Mouse (Mus musculus): Measurements from ENCODE around the gene Olfr287.

The Olfr287 gene

DNA sequence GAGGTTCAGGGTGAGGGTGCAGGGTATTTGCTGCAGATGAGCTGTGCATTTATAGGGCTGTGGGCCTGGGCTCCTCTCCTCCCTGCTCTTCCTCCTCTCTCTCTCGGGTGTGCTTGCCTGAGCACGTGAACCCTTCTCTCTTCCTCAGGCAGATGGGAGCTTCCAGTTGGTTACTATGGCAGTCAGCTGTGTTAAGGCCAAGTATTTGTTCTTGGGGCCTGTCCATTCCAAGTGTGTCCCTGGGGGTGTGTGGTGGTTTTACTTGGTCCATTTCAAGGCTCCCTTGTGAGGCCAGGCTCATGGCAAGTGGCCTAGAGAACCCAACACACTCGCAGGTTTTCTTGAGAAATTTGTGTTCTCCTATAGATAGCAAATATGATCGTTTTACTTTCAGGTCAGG lies at the start of gene Olfr287, which contains the start of gene Gm44579:
Olfr287 (minus strand) TSS at position 180 of the 400 bp plus-strand sequence.
Gm44579 (minus strand) TSS at position 101 of the 400 bp plus-strand sequence.
- DNase-seq (ENCODE audit: low spot score) = no peak

GRCm38 (mm10) chr15:98257776-98258175 lies 36.9 kb upstream of the Olfr287 start:
- no peak for DNase-seq (ENCODE audit: low spot score)

DNA sequence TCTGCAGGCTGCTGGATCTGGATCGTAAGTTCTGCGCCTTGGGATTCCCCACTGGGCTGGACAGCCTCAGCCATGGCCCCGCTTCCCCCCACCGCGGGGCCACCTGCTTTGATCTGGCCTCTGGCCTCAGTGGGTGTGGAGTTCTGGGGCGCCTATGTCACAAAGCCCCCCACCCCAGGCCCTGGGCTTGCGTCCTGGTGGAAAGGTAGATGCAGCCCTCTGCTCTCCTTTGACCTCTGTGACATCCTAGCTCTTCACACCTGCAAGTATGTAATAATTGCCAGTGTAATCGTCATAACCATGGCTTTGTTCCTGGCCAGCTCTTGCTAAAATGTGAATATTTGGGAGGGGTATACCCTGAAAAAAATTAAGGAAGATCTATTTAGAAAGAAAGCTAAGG lies 36.3 kb upstream of the Olfr287 start, which contains the start of gene H1fnt:
H1fnt (minus strand) TSS at position 101 of the 400 bp plus-strand sequence.
- DNase-seq (ENCODE audit: low spot score) = no peak

- no peak for DNase-seq (ENCODE audit: low spot score)
These were observed 35.4 kb upstream of the Olfr287 start for GRCm38 (mm10) chr15:98256271-98256670.

GRCm38 (mm10) chr15:98235442-98235841 lies 14.6 kb upstream of the Olfr287 start:
- no peak for DNase-seq (ENCODE audit: low spot score)

DNA sequence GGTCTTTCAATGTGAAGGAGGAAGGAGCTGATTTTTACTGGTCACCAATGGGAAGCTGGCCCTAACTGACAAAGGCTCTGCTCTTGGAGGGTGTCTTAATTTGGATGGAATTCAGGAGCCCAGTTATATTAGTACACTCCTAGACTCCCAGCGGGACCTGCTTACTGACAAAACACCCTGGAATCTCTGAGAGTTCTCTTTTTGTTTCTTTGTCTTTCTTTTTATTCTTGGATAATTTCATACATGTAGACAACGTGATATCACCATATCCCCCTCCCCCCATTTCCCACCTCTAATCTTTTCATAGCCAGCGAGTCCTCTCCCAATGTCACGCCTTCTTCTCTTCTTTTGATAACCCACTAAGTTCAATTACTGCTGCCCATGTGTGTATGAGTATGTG lies 13.5 kb upstream of the Olfr287 start, which contains the start of gene Olfr286:
Olfr286 (minus strand) TSS at position 101 of the 400 bp plus-strand sequence.
- no peak for DNase-seq (ENCODE audit: low spot score)

GRCm38 (mm10) chr15:98226096-98226495 lies 5.2 kb upstream of the Olfr287 start:
- no peak for DNase-seq (ENCODE audit: low spot score)

DNA sequence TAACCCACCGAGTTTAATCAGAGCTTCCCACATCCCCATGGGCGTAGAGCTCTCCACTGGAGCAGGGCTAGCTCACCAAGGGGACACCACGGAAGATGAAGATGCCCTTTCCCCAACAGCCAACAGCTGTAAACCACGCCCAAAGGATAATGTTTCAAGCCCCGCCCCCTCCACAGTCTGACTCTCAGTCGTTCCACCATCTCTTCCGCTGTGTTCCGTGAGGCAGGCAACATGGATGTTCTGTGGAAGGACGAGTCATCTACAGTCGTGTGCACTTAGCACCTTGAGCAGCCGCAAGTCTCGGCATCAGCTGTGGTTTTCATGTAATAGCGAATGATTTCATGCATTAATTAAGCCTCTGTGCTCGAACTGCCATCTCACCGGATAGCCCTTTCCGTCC lies 4.8 kb upstream of the Olfr287 start:
- no peak for DNase-seq (ENCODE audit: low spot score)

- DNase-seq (ENCODE audit: low spot score) = no peak
These were observed 1.5 kb upstream of the Olfr287 start for GRCm38 (mm10) chr15:98222377-98222776.

GRCm38 (mm10) chr15:98214130-98214529 lies 6.7 kb downstream of the Olfr287 start:
- DNase-seq (ENCODE audit: low spot score) = no peak

DNA sequence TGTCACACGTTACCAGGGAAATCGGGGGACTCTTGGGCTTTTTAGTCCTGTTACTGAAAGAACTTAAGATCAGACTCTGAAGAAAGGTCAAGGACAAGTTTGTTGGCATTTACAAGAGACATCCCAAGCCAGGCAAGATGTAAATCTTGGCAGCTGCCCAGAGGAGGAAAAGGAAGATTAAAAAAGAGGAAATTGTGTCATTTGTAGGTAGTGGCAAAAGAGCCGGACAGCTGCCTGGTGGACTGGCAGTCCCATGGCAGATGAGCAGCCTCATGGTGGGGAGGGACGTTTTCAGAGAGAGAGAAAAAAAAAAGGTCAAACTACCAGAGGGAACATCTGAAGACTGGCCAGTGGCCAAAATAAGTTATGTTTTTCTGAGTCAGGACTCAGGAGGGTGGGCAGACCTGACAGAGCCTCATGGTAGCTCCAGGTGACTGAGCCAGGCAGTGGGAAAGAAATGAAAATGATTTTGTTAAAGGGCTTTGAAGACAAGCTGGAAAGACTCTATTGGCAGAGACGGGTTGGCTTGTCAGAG lies 7.5 kb downstream of the Olfr287 start:
- no peak for DNase-seq (ENCODE audit: low spot score)

DNA sequence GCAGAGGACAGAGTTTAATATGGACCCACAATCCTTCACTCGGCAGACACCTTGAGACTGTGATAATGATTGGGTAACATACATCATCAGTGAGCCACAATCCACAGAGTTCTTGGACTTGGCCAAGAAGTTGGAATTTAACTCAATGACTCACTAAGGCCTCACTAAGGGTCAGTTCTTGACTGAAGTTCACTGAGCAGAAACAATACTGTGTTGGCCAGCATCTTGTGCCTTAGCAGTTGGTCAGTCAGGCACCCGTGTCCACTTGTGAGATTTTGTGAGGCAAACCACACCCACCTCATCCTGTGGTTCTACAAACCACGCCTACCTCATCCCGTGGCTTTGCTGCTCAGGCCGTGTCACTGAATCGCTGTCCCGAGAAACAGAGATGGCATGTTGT lies 11.2 kb downstream of the Olfr287 start:
- no peak for DNase-seq (ENCODE audit: low spot score)

DNA sequence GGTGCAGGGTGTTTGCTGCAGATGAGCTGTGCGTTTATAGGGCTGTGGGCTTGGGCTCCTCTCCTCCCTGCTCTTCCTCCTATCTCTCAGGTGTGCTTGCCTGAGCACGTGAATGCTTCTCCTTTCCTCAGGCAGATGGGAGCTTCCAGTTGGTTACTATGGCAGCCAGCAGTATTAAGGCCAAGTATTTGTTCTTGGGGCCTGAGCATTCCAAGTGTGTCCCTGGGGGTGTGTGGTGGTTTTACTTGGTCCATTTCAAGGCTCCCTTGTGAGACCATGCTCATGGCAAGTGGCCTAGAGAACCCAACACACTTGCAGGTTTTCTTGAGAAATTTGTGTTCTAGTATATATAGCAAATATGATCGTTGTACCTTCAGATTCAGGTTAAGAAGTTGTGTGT lies 25.4 kb downstream of the Olfr287 start, which contains the start of gene Olfr288:
Olfr288 (minus strand) TSS at position 101 of the 400 bp plus-strand sequence.
- no peak for DNase-seq (ENCODE audit: low spot score)

- no peak for DNase-seq (ENCODE audit: low spot score)
These were observed 36.4 kb downstream of the Olfr287 start for GRCm38 (mm10) chr15:98184456-98184855.

DNA sequence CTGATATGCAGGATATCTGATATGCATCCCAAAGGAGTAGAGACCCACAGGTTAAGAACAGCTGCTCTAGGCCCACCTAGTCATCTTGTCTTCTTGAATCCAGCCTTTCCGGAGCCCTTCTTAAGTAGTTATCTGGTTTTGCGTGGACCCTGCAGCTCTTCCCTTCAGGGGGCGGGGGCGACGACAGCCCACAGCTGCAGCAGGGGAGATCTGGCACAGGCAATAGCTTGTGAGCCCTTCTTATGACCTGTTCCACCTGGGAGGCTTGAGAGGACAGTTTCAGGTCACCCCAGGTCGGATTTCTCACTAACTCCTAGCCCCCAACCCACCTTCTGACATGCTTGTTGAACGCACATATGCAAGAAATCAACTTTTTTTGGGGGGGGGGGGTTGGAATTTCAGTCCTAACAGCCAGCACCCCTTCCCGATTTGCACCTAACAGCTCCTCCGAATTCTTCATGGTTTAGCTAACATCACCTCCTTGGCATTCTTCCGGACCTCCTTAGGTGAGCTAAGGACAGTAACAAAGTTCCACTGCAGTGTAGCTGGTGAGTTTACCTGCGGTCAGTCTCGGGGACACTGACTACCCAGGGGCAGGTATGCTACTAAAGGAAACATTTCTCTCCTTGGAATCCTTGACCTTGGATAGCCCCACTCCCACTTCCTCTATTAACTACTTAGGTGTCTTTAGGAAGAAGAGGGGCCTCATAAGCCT lies 38.8 kb downstream of the Olfr287 start:
- DNase-seq (ENCODE audit: low spot score) = no peak

DNA sequence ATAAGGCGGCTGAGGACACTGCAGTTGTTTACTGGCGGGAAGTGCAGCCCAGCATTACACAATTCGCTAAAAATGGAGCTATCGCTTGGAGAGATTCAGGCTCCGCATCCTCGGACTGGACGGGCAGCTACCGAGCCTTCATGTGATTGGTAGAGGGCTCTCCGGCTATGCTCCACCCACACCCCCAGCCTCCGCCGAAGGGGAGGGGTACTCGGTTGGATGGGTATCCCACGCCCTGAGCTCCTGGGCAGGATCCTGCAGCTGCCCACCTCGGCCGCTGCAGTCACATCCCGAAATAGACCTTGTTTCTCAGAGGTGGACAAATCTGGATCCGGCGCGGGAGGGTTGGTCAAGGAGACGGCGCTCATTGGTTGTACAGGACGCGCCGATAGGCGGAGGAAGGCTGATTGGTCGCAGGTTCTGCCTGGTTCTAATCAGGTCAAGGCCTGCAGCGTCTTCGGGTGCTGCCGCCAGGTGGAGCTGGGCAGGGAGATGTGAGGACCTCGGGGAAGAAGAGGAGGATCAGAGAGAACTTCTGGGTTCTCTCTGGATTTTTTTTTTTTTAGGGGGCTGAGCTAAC lies 39.6 kb downstream of the Olfr287 start:
- DNase-seq (ENCODE audit: low spot score) = peak; percentile 90

- DNase-seq (ENCODE audit: low spot score) = no peak
These were observed 40.2 kb downstream of the Olfr287 start for GRCm38 (mm10) chr15:98180567-98181131.

- no peak for DNase-seq (ENCODE audit: low spot score)
These were observed 43.5 kb downstream of the Olfr287 start for GRCm38 (mm10) chr15:98177320-98177719.

DNA sequence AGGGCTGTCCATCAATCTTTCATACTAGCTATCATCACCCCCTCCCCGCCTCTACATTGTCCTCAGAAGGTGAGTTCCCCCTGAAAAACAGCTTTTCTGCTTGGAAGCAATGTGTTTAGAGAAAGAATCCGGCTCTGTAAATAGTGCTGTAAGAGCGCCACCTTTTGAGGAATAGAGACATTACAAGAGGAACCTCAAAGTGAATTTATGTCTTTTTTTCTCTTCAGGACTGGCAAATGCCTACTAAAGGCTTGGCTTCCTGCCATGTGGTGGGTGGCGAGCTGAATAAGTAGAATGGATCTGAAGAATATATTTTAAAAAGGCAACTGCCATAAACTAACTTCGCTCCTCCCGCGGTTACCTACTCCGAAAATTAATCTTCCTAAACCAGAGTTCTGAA lies 47.0 kb downstream of the Olfr287 start:
- DNase-seq (ENCODE audit: low spot score) = no peak

DNA sequence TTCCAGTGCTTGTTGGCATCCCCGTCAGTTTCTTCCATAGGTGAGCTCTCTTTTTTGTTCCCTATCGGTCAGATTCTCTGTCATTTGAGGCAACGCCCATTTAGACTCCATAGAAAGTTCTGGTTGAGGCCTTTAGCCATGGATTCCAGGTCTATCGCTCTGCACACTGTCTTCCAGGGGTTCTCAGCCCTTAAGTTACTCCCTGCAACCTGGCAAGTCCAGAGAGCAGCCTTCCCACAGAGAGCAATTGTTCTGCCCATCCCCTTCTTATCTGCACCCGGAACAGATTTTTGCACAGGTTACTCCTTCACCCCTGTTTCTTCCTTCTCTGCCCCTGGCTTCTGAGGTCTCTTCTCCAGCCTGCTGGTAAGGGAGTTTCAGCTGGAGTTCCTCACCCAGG lies 48.7 kb downstream of the Olfr287 start:
- no peak for DNase-seq (ENCODE audit: low spot score)

GRCm38 (mm10) chr15:98170917-98171316 lies 49.9 kb downstream of the Olfr287 start:
- DNase-seq (ENCODE audit: low spot score) = no peak

GRCm38 (mm10) chr15:98170365-98170764 lies 50.5 kb downstream of the Olfr287 start:
- DNase-seq (ENCODE audit: low spot score) = no peak

GRCm38 (mm10) chr15:98168622-98169004 lies 52.2 kb downstream of the Olfr287 start:
- DNase-seq (ENCODE audit: low spot score) = no peak
